Mouse (Mus musculus): Measurements from ENCODE around the gene Fam136a. TPM values are rescaled to one million over a fixed set of nuclear protein-coding genes. Genes with fewer than 3 reads are reported as not detected.
A peak's percentile ranks its signal among the peaks of the same experiment; 100 is the strongest.

The Fam136a gene
- polyA plus RNA-seq, 1 experiment from 2014 or later, result 111 TPM

GRCm38 (mm10) chr6:86402681-86403607 is 37.5 kb downstream of the Fam136a start:
- no peak for ATAC-seq (ENCODE audit: borderline replicate concordance, extremely low read depth, low FRiP score, low TSS enrichment)
- peak overlapping the region; percentile 33; the same call in 1 of the 2 replicates for H3K27ac ChIP-seq
- peak overlapping the region; percentile 70 for H3K4me3 ChIP-seq
- 30% methylated on average over 12 of the region's 12 CpGs for WGBS
- peak overlapping the region; percentile 59 for H3K4me2 ChIP-seq
- peaks cover 18% of the 10 kb centered on the region; the same call in 1 of the 2 replicates for H3K4me1 ChIP-seq
- H3K9ac ChIP-seq, result peak overlapping the region; percentile 36
- H3K36me3 ChIP-seq, result peaks cover 11% of the 10 kb centered on the region; the same call in 1 of the 2 replicates
- H3K27me3 ChIP-seq, result no peaks in the 10 kb centered on the region
- H3K9me3 ChIP-seq, result no peaks in the 10 kb centered on the region

GRCm38 (mm10) chr6:86403728-86404099 is 38.3 kb downstream of the Fam136a start:
- Histone ChIP-seq H3K27me3 (no peaks in the 10 kb centered on the region), H3K9ac (peak overlapping the region; percentile 36), H3K4me1 (peaks cover 18% of the 10 kb centered on the region; the same call in 1 of the 2 replicates), H3K9me3 (no peaks in the 10 kb centered on the region), H3K27ac (peak overlapping the region; percentile 97), H3K36me3 (peaks cover 11% of the 10 kb centered on the region; the same call in 1 of the 2 replicates), H3K4me3 (peak overlapping the region; percentile 70), H3K4me2 (peak overlapping the region; percentile 59)
- peak; percentile 68; the same call in 1 of the 2 replicates for ATAC-seq (ENCODE audit: borderline replicate concordance, extremely low read depth, low FRiP score, low TSS enrichment)
- under 1% methylated on average over 15 of the region's 15 CpGs for WGBS

GRCm38 (mm10) chr6:86404100-86404861 is 38.8 kb downstream of the Fam136a start, which contains the start of gene Tia1:
Tia1 (plus strand) TSS chr6:86404219.
- peak within 1 kb of the TSS; percentile 86 for H3K9ac ChIP-seq
- H3K9me3 ChIP-seq, result no peaks in the 10 kb centered on the region
- peak within 1 kb of the TSS; percentile 70 for H3K4me3 ChIP-seq
- peaks cover 18% of the 10 kb centered on the region; the same call in 1 of the 2 replicates for H3K4me1 ChIP-seq
- peaks cover 11% of the 10 kb centered on the region; the same call in 1 of the 2 replicates for H3K36me3 ChIP-seq
- H3K4me2 ChIP-seq, result peak within 1 kb of the TSS; percentile 59
- H3K27me3 ChIP-seq, result no peaks in the 10 kb centered on the region
- peak within 1 kb of the TSS; percentile 97 for H3K27ac ChIP-seq
- ATAC-seq (ENCODE audit: borderline replicate concordance, extremely low read depth, low FRiP score, low TSS enrichment), result peak; percentile 98
- WGBS, result under 1% methylated on average over 55 of the region's 62 CpGs

- Histone ChIP-seq H3K27me3 (no peaks in the 10 kb centered on the region), H3K9me3 (no peaks in the 10 kb centered on the region), H3K36me3 (peaks cover 11% of the 10 kb centered on the region; the same call in 1 of the 2 replicates), H3K4me3 (peak overlapping the region; percentile 70), H3K27ac (peak overlapping the region; percentile 97), H3K9ac (peak overlapping the region; percentile 86), H3K4me1 (peaks cover 18% of the 10 kb centered on the region; the same call in 1 of the 2 replicates), H3K4me2 (peak overlapping the region; percentile 59)
- WGBS, result under 1% methylated on average over 11 of the region's 11 CpGs
- no peak for ATAC-seq (ENCODE audit: borderline replicate concordance, extremely low read depth, low FRiP score, low TSS enrichment)
Observed at GRCm38 (mm10) chr6:86404996-86405395, 39.5 kb downstream of the Fam136a start.

GRCm38 (mm10) chr6:86406306-86406705 is 40.9 kb downstream of the Fam136a start:
- Histone ChIP-seq H3K4me2 (peak overlapping the region; percentile 26; the same call in 1 of the 2 replicates), H3K27ac (no peak overlapping the region), H3K27me3 (no peaks in the 10 kb centered on the region), H3K4me1 (peaks cover 14% of the 10 kb centered on the region; the same call in 1 of the 2 replicates), H3K9me3 (no peaks in the 10 kb centered on the region), H3K9ac (no peak overlapping the region), H3K36me3 (peaks cover 11% of the 10 kb centered on the region; the same call in 1 of the 2 replicates), H3K4me3 (peak overlapping the region; percentile 16; the same call in 1 of the 2 replicates)
- ATAC-seq (ENCODE audit: borderline replicate concordance, extremely low read depth, low FRiP score, low TSS enrichment), result no peak

- WGBS, result 87% methylated on average over 6 of the region's 6 CpGs
- H3K9ac ChIP-seq, result no peak overlapping the region
- no peaks in the 10 kb centered on the region for H3K4me1 ChIP-seq
- H3K9me3 ChIP-seq, result no peaks in the 10 kb centered on the region
- H3K36me3 ChIP-seq, result peaks cover 77% of the 10 kb centered on the region
- no peak for ATAC-seq (ENCODE audit: borderline replicate concordance, extremely low read depth, low FRiP score, low TSS enrichment)
- H3K27me3 ChIP-seq, result no peaks in the 10 kb centered on the region
- H3K27ac ChIP-seq, result no peak overlapping the region
- no peak overlapping the region for H3K4me3 ChIP-seq
- H3K4me2 ChIP-seq, result no peak overlapping the region
Observed at GRCm38 (mm10) chr6:86418711-86419110, 53.3 kb downstream of the Fam136a start.

GRCm38 (mm10) chr6:86419239-86419638 is 53.8 kb downstream of the Fam136a start:
- no peaks in the 10 kb centered on the region for H3K4me1 ChIP-seq
- no peak overlapping the region for H3K9ac ChIP-seq
- H3K4me3 ChIP-seq, result no peak overlapping the region
- WGBS, result 84% methylated on average over 3 of the region's 3 CpGs
- no peak for ATAC-seq (ENCODE audit: borderline replicate concordance, extremely low read depth, low FRiP score, low TSS enrichment)
- no peaks in the 10 kb centered on the region for H3K9me3 ChIP-seq
- H3K27me3 ChIP-seq, result no peaks in the 10 kb centered on the region
- H3K36me3 ChIP-seq, result peaks cover 77% of the 10 kb centered on the region
- no peak overlapping the region for H3K4me2 ChIP-seq
- no peak overlapping the region for H3K27ac ChIP-seq

Other genes starting within 250 kb of the Fam136a start
- 4.1 and 4.2 TPM in 2 replicates for gene Tgfa, start 170.4 kb upstream of the Fam136a start, polyA plus RNA-seq (2015; fragmentation: Nextera tagmentation; extraction: Ambion mirVana)
- gene Snrpg, start 5.7 kb downstream of the Fam136a start, polyA plus RNA-seq (2015; fragmentation: Nextera tagmentation; extraction: Ambion mirVana), result 556 and 637 TPM in 2 replicates
- gene Pcyox1, start 31.5 kb downstream of the Fam136a start, polyA plus RNA-seq (2015; fragmentation: Nextera tagmentation; extraction: Ambion mirVana), result 80.9 and 82.2 TPM in 2 replicates
- 179 and 191 TPM in 2 replicates for gene Tia1, start 38.6 kb downstream of the Fam136a start, polyA plus RNA-seq (2015; fragmentation: Nextera tagmentation; extraction: Ambion mirVana)
- 1.3 TPM in 1 of 2 replicates, not detected in the other for gene Gm44790, start 61.0 kb downstream of the Fam136a start, polyA plus RNA-seq (2015; fragmentation: Nextera tagmentation; extraction: Ambion mirVana)
- 20.9 and 22.1 TPM in 2 replicates for gene C87436, start 72.7 kb downstream of the Fam136a start, polyA plus RNA-seq (2015; fragmentation: Nextera tagmentation; extraction: Ambion mirVana)
- 554 and 556 TPM in 2 replicates for gene Pcbp1, start 160.7 kb downstream of the Fam136a start, polyA plus RNA-seq (2015; fragmentation: Nextera tagmentation; extraction: Ambion mirVana)

All from lung, embryonic 15.5 days (tissue).